Mouse (Mus musculus): ENCODE measurements around the gene Tmem163.

Tmem163 gene

DNA sequence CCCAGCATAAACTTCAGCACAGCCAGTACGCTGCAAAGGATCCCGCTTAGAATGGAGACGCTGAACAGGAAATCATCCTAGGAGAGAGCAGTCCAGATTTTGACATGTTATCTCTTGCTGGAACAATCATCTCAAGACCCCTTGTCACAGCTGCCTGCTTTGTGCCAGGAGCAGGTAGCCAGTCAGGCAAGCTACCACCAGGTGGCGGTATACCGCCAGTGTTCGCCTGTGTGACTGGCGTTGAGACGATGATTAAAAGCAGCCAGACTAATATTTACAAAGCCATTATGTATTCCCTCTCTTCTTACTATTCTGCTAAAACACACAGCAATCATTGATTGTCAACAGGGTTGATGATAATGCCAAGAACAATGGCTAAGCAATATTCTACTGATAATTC, 179.1 kb downstream of the Tmem163 start:
- peak; percentile 21 for DNase-seq (ENCODE audit: low read depth, low spot score)

DNA sequence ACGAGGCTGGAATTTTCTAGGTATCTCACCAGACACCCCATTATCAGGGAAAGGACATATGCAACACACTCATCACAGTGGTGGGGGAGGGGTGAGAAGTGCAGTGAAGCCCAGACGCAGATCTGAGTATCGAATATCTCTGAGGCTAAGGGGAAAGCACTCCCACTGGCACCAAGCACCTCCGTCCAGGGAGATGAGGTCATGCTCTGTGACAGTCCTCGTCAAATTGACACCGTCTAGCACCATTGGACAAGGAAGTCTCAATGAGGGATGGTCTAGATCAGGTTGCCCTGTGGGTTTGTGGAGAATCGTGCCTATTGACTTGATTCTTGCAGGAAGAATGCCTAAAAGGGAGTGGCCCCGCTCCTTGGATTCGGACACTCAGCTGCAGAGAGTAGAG, 180.6 kb downstream of the Tmem163 start:
- no peak for DNase-seq (ENCODE audit: low read depth, low spot score)

DNA sequence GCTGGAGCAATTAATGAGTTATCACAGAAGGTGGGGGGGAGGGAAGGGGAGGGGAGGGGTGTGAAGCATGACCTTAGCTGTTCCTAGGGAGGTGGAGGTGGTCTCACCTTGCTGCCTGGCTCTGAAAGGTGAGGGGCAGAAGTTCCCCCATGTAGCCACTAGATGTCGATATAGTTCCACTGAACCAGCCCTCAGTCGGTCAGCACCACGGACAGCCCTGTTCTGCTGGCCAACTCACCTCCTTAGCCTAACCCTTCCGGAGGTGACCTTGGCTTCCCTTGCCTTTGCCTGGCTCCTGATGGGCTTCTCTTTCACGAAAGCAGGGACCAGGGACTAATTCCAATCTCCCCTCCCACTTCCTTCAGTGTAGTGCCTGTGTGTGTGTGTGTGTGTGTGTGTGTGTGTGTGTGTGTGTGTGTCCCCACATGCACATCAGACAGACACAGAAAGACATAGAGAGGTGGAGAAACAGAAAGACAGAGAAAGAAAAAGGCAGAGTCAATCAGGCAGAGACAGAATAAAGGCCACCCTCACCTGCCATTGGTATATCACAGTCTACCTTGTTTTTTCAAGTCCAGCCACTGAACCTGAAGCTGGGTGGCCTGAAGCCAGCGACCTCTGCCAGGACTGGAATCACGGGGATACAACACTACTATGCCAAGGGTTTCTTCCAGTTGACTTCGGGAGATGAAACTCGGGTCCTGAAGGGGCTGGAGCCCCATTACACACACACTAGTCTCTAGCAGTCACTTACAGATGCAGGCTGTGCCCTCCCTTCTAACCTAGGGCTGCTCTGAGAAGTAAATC, 182.4 kb downstream of the Tmem163 start:
- no peak for DNase-seq (ENCODE audit: low read depth, low spot score)

DNA sequence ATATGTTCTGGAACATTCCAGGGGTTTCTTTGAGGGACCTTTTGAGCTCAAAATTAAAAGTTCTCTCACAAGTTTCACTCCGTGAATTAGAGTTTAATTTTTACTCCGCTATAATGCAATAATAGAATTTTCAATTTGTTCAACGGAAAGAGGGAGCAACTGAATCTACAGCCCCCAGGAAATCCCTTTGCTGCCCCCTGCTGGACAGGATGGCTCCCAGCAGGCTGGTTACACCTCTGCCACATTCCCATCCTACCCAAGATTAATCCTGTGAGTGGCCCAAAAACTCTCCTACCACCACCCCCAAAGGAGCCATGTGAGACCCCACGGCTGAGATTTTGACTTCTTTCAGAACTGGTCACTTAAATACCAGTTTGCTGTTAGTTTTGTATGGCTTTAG, 192.2 kb downstream of the Tmem163 start:
- DNase-seq (ENCODE audit: low read depth, low spot score), result no peak

DNA sequence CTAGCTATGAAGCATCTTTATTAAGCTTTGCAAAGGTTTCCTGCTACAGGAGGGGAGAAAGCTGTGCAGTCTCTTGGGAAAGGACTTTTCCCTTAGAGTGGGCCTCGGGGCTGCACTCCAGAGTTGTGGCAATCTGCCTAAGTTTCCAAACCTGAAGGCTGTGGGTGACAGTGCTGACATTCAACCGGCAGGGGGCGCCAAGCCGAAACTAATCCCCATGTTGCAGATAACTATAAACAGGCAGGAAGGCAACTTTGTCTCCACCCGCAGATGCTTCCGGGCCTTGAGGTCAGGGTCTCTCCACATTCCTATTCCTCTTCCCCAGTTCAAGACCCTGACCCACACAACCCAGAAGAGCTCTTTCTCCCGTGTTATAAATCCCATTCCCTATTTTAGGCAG, 194.5 kb downstream of the Tmem163 start:
- no peak for DNase-seq (ENCODE audit: low read depth, low spot score)

DNA sequence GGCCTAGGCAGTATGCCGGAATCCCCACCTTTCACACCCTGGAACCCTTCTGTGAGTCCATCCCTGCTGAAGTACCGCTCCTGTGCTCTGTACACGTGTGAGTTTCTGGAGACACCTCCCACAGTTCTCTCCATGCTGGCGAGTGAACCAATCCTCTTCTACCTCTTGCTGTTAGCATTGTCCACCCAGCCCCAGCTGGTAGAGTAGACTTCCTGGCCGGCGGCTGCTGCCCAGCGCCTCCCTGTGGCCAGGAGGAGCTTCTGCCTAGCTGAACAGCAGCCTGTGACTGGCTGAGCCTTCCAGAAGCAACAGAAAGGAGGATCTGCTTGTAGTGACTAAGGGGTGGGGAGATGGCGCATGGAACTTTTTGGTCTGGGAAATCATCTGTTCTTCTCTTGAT, 195.2 kb downstream of the Tmem163 start:
- no peak for DNase-seq (ENCODE audit: low read depth, low spot score)

DNA sequence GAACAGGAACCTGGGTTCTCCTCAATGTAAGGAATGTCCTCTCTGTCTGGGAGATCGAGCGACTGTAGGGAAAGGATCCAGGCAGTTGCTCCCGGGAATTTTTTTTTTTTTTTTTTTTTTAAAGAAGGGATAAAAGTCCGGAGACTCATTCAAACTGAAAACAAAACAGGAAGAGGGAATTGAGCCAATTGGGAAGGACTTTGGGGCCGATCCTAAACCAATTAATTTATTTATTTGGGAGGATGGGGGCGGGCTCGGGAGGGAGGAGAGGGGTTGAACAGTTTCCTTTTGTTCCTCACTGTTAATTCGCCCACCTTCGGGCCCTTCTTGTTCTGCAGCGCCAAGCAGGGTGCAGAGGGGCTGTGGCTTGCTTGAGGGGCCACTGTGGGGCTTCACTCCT, 196.4 kb downstream of the Tmem163 start:
- DNase-seq (ENCODE audit: low read depth, low spot score), result no peak

DNA sequence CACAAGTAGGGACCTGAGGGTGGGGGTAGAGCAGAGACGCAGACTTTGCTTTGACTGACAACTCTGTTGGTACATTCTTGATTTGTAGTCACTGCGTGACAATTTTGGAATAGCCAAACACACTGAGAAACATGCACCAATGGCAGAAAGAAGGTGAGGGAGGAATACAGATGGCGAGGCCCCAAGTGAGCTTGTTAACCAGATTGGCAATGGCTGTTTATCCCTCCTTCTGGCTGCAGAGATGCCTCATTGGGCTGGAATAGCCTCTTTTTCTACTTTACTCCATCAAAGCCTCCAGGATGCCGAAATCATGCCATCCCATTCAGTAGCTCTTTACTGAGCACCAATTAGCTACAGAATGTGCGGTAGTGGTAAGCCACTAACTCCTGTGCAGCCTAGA, 203.6 kb downstream of the Tmem163 start:
- no peak for DNase-seq (ENCODE audit: low read depth, low spot score)

DNA sequence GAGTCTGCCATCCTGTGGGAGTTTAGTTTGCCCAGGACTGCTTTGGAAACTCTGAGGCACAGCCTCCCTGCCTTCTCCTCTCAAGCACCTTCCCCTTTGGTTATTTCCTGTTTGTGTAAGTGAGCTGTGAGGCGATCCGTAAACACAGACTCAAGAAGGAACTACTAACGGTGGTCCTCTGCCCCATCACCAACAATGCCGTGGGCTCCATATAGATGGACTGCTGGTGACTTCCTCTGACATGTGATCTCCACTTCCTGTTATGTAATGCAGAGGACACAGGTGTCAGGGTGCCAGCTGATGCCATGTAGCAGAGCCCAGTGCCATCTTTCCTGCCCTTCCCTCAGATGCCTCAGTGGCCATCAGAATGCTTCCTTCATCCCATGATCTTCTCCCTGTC, 209.2 kb downstream of the Tmem163 start:
- DNase-seq (ENCODE audit: low read depth, low spot score), result no peak

DNA sequence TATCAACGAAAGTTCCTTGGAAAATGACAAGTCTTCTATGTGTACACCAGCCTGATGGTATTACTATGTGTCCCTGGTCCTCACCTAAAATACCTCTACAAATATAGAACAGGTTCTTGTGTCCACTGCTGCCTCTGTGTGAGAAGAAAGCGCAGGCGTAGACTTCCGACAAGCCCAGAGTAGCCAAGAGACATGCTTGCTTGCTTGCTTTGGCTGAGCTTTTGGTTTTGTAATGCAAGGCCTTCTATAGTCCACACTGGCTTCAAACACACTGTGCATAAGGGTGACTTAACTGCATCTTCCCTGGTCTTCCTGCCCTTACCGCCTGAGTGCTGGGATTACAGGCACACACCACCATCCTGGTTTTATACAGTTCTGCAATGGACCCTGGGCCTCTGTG, 212.1 kb downstream of the Tmem163 start:
- no peak for DNase-seq (ENCODE audit: low read depth, low spot score)

DNA sequence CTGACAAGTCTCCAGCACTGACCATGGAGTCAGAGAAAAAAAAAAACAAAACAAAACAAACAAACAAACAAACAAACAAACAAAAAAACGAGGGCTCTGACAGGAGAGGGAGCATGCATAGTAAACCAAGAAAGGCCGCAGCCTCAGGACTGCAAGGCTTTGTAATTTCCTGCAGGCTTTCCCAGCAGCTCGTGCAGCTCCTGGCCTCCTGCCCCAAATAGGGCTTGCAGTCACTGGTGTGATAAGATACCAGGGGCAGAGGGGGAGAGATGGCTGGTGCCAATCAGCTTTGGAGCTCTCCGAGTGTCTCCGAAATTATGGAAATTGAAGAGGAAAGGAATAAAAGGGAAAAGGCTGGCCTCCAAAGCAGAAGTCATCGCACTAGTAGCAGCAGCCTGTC, 214.1 kb downstream of the Tmem163 start:
- DNase-seq (ENCODE audit: low read depth, low spot score), result no peak

DNA sequence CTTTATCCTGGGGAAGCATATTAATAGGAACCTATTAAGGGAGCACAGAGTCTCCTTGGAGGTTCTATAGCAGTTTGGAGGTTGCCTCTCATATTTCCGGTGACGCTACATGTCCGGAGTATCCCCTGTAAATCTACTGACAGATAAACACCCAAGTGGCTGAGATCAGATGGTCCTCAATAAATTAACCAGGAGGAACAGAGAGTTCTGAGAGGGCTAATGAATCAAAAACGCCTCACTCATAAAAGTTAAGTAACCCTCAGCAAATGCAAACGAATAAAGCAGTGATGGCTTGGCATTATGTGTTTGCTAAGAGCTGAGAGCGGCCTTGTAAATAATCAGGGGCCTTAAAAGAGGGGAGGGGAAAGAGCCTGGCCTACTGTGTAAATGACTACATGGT, 215.3 kb downstream of the Tmem163 start:
- DNase-seq (ENCODE audit: low read depth, low spot score), result no peak

DNA sequence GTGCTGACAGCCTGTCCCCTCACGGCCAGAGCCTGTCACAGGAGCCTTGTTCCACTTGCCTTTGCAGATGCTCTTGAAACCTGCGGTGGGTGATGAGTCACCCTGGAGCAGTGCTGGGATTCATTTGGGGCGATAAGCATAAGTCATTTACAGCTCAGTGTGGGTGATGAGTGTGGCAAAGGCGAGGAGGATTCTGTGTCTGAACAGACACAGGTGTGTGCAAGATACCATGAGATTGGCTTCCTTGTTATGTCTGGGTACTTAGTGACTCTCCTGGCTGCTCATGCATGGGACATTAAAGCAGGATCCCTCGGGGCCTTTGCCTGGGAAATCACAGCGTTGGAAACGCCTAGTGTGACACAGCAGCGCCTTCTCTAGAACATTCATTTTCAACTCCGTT, 218.3 kb downstream of the Tmem163 start:
- DNase-seq (ENCODE audit: low read depth, low spot score), result no peak

DNA sequence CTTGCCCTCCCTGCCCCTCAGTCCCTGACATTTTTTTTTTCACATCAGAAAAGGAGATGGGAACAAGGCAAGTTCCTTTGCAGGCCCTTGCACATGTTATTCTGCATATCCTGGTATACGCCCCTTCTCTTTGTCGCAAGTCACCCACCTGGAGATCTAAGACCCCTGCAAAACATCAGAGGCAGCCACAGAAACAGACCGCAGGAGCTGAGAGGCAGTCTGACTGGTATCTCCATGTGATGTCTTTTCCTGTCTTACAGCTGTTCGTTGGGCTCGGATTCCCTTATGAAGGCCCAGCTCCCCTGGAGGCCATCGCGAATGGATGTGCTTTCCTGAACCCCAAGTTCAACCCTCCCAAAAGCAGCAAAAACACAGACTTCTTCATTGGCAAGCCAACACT, 219.8 kb downstream of the Tmem163 start:
- DNase-seq (ENCODE audit: low read depth, low spot score), result no peak

DNA sequence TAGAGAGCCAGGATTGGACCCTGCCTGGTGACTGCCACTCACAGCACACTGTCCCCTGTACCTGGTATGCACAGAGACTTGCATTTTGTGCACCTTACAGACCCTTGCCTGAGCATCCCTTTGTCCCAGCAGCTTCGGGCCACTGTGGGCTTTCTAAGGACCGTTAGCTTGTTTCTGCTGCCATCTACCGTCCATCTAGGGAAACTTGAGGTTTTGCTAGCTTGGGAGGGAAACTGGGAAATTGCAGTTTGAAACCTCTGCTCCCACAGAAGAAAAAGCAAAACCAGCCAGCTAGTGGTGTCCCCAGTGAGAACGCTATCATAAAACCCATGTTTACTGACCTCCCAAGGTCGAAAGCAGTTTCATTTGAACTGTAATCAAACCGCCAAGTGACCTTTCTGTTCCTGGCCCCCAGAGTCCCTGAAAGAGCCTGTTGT, 220.3 kb downstream of the Tmem163 start:
- DNase-seq (ENCODE audit: low read depth, low spot score), result peak; percentile 30

DNA sequence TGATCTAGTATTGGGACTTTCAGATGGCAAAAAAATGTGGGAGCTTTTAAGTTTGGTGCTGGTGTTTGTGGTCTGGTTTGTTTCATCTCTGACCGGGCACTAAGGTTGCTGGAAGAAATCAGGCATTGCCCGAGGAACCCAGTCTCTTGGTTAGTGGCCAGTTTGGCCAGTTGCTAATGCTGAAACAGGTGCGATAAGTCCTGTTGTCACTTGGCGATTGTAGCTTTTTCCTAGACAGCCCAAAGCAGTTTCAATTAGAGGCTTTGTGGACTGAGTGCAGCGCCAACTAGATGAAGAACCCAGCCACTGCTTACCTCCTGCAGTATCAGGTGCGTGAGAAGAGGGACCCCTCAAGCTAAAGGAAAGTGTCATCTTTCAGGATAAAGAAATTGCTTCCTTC, 226.0 kb downstream of the Tmem163 start:
- DNase-seq (ENCODE audit: low read depth, low spot score), result no peak

DNA sequence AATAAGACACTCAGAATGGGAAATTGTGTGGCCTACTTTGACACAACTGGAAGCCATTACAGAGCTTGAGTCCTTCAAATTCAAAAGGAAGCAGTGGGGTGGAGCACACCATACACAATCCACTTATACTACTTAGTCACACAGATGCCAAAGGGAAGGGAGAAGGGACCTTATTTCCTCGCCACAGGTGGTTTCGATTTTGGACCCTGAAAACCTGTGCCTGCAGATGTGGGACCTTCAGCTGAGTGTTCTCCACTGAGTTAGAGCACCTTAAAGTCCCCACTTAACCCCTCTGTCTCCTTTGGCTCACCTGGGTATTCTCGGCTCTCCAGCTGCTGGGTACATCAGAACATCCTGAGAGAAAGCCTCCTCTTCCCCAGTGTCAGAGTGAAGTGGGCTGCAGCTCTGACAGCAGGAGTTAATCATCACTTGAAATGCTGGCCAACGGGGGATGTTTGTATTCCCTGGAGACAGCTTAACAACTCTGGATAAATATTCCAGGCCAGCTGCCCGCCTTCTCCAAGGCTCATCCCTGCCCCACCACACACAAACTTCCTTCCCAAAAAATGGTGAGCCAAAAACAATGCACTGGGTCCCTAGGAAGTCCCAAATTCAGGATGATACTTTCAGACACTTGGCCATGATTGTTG, 234.4 kb downstream of the Tmem163 start:
- peak; percentile 30 for DNase-seq (ENCODE audit: low read depth, low spot score)

DNA sequence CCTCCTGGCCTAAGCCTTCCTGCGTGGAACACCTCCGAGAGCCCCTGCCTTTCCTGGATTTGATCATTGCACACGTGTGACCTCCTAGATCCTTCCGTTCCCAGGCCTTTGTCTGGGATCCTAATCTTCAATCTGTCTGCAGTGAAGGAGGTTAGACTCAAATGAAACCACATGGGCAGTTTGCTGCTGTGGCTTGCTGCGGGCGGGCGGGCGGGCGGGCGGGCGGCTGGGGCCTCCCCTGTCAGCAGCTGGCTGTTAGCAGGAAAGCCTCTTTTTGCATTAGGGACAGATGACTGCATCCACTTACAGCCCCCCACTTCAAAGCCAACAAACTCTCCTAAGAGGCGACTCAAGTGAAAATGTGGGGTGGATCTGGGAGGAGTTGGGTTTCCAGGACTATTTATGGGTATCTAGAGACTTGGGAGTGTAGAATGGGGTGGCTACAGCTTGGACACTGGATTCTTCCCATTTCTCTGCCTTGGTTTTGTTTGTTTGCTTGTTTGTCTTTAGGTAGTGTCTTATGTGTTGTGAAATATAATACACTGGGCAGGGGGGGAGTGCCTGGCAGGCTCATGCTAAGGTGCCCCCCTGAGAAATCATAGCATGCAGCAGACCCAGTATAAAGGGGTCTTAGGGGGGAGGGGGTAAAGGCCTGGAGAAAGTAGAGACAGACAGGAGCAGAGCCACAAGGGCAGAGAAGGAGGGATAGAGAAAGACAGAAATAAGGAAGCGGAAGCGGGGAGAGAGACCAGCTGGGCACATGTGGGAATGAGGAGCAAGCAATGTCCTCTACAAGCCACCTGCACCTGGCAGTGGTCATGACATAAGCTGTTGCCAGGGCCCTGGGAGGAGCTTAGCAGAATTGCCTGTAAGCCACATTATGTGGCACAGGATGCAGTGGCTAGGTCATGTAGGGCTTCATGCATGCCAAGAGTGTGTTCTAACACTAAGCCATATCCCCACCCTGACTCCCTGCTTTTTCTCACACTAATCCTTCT, 236.2 kb downstream of the Tmem163 start:
- no peak for DNase-seq (ENCODE audit: low read depth, low spot score)

DNA sequence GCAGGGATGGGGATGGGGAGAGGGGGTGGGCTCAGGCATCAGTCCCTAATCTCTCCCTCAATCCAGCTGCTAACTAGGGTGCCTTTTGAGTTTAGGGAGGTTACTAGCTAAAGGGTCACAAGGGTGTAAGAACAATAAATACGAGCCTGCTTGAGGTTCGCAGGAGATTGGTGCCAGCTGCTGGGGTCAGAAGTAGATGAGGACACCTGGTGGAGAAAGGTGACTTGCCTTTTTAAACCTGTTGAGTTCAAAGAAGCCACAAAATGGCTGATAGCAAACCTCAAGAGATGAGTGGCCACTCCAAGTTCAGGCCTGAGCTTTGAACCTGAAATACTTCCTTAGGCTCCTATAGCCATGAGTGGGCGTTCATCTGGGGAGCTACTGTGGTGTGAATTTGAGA, 237.6 kb downstream of the Tmem163 start:
- DNase-seq (ENCODE audit: low read depth, low spot score), result no peak

DNA sequence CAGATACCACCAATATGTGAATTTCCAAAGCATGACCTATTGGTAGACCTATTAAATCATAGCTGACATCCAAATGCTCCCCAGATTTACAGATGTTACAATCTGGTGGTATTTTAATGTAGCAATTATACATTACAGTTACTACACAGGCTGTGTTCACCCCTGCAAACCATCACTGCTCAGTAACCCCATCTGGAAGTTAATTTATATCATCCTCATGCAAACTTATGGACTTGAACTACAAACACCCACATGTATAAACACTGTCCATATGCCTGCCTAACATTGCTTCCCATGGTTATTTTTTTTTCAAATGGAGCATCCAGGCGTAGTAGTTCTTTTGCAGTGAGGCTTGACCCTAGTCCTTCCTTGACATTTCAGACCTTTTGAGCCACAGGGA, 238.3 kb downstream of the Tmem163 start:
- DNase-seq (ENCODE audit: low read depth, low spot score), result no peak

DNA sequence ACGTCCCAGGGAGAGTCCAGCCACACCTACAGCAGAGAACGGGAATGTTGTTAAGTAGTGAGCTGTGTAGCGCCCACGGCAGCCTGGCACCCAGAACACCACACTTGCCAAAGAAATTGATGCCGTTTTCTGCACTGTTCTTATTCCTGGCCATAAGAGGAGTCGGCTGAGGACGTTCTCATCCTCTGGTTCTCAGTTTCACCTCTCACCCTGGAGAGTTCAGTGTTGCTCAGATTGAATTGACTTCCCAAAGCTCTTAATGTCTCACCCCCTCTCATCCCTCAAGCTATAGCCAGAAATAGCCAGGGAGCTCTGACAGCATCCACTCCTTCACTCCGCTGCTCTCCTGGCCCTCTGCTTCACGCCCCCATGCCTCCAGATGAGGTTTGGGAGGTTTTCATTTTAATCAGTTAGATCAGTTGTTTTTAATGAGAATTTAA, 239.9 kb downstream of the Tmem163 start:
- DNase-seq (ENCODE audit: low read depth, low spot score), result no peak

DNA sequence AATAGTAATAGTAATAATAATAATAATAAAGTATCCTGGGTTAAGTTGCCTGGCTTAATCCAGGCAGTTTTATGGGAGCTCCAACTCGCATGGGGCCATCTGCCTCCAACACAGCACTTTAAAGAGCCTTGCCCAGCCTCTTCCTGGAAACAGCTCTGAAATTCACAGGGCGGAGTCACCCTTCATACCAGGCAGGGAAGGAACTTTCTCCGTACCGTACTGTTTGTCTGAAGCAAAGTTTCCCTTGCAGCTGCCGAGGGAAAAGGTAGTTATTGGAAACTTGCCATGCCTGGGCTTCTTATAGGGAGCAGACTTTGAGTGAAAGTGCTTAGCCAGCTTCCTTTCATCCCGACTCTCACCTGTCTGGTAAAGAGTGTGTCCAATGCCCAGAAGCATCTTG, 242.3 kb downstream of the Tmem163 start:
- no peak for DNase-seq (ENCODE audit: low read depth, low spot score)
